In genomic region chr7:92463080-92463877, GRCm38 (mm10) we compare ENCODE assay signal across 24 mouse cellular contexts.
DNase-seq lines count a peak whose midpoint lies in the region; ATAC-seq lines count a peak whose summit lies in the region.
"Had no signal": no experiment of that assay in that cellular context is flagged by ENCODE, and none has a peak within 500 bp of the region (broad histone marks: within the 10 kb centered on the region; RNA-seq: fewer than 3 reads in every experiment).

No protein-coding gene starts in this region.

- H3K27ac ChIP-seq in kidney, embryonic 15.5 days, result no peak overlapping the region
- H3K27ac ChIP-seq: embryonic facial prominence, embryonic 12.5 days; forebrain, embryonic 12.5 days; heart, embryonic 13.5 days; hindbrain, embryonic 12.5 days had no signal

- peak; percentile 3 for DNase-seq in A20 (ENCODE audit: low read depth, low spot score)
- DNase-seq in naive thymus-derived CD4-positive, alpha-beta T cell, adult 2 months (ENCODE audit: low read depth), result peak; percentile 6
- no peak for DNase-seq in spleen, postnatal 4 days (ENCODE audit: low spot score in 2 of 2)
- DNase-seq: adrenal gland, adult 2 months; adrenal gland, postnatal 25 days; B cell, adult 2 months; cerebellum, adult 2 months; cerebellum, postnatal 10 days; embryo, embryonic 11 days; gastrocnemius, postnatal 25 days; heart, adult 11 months; heart, postnatal 36 days had no signal

- H3K4me3 ChIP-seq in kidney, embryonic 15.5 days (replicated peaks), result no peak overlapping the region
- H3K4me3 ChIP-seq: embryonic facial prominence, embryonic 12.5 days; forebrain, embryonic 12.5 days; heart, embryonic 13.5 days; hindbrain, embryonic 12.5 days had no signal

- no peaks in the 10 kb centered on the region for H3K27me3 ChIP-seq in kidney, embryonic 15.5 days
- H3K27me3 ChIP-seq: CH12.LX; embryonic facial prominence, embryonic 12.5 days; forebrain, embryonic 12.5 days; heart, embryonic 13.5 days; hindbrain, embryonic 12.5 days had no signal

- no peak overlapping the region for H3K4me2 ChIP-seq in kidney, embryonic 15.5 days
- H3K4me2 ChIP-seq: embryonic facial prominence, embryonic 12.5 days; forebrain, embryonic 12.5 days; heart, embryonic 13.5 days; hindbrain, embryonic 12.5 days had no signal

- H3K4me1 ChIP-seq in kidney, embryonic 15.5 days, result no peaks in the 10 kb centered on the region
- H3K4me1 ChIP-seq: forebrain, embryonic 12.5 days; hindbrain, embryonic 12.5 days had no signal

- no peaks in the 10 kb centered on the region for H3K36me3 ChIP-seq in kidney, embryonic 15.5 days
- H3K36me3 ChIP-seq: embryonic facial prominence, embryonic 12.5 days; forebrain, embryonic 12.5 days; heart, embryonic 13.5 days; hindbrain, embryonic 12.5 days had no signal

- no peaks in the 10 kb centered on the region for H3K9me3 ChIP-seq in kidney, embryonic 15.5 days (replicated peaks)
- H3K9me3 ChIP-seq: embryonic facial prominence, embryonic 12.5 days; forebrain, embryonic 12.5 days; heart, embryonic 13.5 days; hindbrain, embryonic 12.5 days had no signal

- peak; percentile 90 for ATAC-seq in common myeloid progenitor, adult 5-6 weeks (replicated peaks; ENCODE audit: low read depth, poor library complexity, severe bottlenecking)
- peak; percentile 83 for ATAC-seq in megakaryocyte, adult 5-6 weeks (ENCODE audit: poor library complexity, severe bottlenecking)
- ATAC-seq in kidney, embryonic 15.5 days (replicated peaks; ENCODE audit: low FRiP score), result no peak
- no peak for ATAC-seq in CD4-positive, CD25-positive, alpha-beta regulatory T cell, adult 4 months
- ATAC-seq: forebrain, embryonic 16.5 days; hindbrain, embryonic 16.5 days; inflammation-experienced regulatory T-cells, adult 6 months had no signal

- H3K9ac ChIP-seq in kidney, embryonic 15.5 days, result no peak overlapping the region
- H3K9ac ChIP-seq: embryonic facial prominence, embryonic 12.5 days; forebrain, embryonic 12.5 days; heart, embryonic 13.5 days; hindbrain, embryonic 12.5 days had no signal

- 75% methylated on average over 2 of the region's 2 CpGs for WGBS in kidney, embryonic 15.5 days

Comparison
In these comparisons a context has a peak if more than half of its experiments do, and no peak if none do; other contexts are left out.
1. DNase-seq: peak in A20 (single experiment) and naive thymus-derived CD4-positive, alpha-beta T cell, adult 2 months (single experiment); none in spleen, postnatal 4 days (0 of 2).
2. ATAC-seq: peak in common myeloid progenitor, adult 5-6 weeks (single experiment) and megakaryocyte, adult 5-6 weeks (single experiment); none in kidney, embryonic 15.5 days (single experiment) and CD4-positive, CD25-positive, alpha-beta regulatory T cell, adult 4 months (single experiment).